Mouse (Mus musculus) testis, adult 2 months (tissue): Measurements from ENCODE around the gene Asb6.

Experiments used
- CTCF ChIP-seq: fragments of 200-500 bp; IDR thresholded peaks from 2 replicates; pipeline ENCODE4 v1.5.1; 2012; ENCODE audit warnings: low read depth, mild to moderate bottlenecking, inconsistent platforms, low read length, moderate library complexity; ENCODE audit not compliant: control insufficient read depth, insufficient read depth, insufficient replicate concordance
- POLR2A ChIP-seq: fragments of 200-500 bp; IDR thresholded peaks from 2 replicates; pipeline ENCODE4 v1.6.1; 2012; ENCODE audit warnings: low read depth, mild to moderate bottlenecking, inconsistent platforms, low read length, moderate library complexity; ENCODE audit not compliant: control insufficient read depth

DNA sequence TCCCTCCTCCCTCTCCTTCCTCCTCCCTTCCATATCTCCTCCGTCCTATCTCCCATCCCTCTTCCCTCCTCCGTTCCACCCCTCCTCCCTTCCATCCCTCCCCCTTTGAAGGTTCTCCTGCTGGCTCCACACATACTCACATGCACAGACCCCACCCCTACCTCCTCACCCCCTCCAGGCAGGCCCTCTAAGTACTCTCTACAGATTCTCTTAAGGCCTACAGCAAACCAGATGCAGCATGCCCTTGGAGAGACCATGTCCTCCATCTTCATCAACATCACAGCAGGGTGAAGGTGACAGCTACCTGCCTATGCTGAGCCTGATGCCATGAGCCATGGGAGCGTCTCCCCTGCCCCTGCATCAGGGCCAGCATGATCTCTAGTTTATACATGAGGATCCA lies 52.9 kb downstream of the Asb6 start:
- TF ChIP-seq CTCF = no peak
- TF ChIP-seq POLR2A = no peak
